Mouse (Mus musculus): ENCODE results near the gene Fam126a.

DNA sequence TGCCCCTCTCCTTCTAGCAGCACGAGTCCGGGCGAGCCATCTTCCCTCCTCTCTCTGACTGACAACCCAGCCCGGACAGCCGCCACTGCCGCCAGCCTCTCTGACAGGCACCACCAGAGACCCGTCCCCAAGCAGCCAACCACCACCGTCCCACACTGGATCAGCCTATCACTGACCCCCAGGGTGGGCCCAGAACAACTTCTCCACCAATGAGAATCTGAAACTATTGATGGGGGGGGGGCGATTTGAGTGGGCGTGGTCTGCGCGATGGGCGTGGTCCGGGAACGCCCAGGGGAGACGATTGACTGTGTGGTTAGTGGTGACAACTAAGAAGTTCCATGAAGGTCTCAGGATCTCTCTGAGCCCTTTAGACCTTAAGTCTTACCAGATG lies at the start of gene Fam126a:
- no peak for TF ChIP-seq CTCF (IDR thresholded peaks at IDR 0.05; ENCODE audit: borderline replicate concordance, insufficient read depth, low read depth, low read length)
- 0 out of 2 replicates have a peak, but pooled peaks have one; percentile 25 for TF ChIP-seq POLR2A (IDR thresholded peaks at IDR 0.05; ENCODE audit: borderline replicate concordance, insufficient read depth, low read length)
